Mouse (Mus musculus) brain, embryonic 14.5 days (tissue): Measurements from ENCODE around the gene Emilin1.

Experiments
- CTCF ChIP-seq: fragments of 200-500 bp; IDR thresholded peaks from 2 replicates; pipeline ENCODE4 v1.5.1; 2012; ENCODE audit warnings: inconsistent platforms, mild to moderate bottlenecking, moderate library complexity, borderline replicate concordance; ENCODE audit not compliant: insufficient read depth, insufficient read length; ENCODE audit errors: extremely low read depth
- POLR2A ChIP-seq: fragments of 200-500 bp; IDR thresholded peaks from 2 replicates; pipeline ENCODE4 v1.6.1; 2012; ENCODE audit warnings: mild to moderate bottlenecking, inconsistent platforms, borderline replicate concordance; ENCODE audit not compliant: poor library complexity, insufficient read depth, insufficient read length, severe bottlenecking; ENCODE audit errors: extremely low read depth

DNA sequence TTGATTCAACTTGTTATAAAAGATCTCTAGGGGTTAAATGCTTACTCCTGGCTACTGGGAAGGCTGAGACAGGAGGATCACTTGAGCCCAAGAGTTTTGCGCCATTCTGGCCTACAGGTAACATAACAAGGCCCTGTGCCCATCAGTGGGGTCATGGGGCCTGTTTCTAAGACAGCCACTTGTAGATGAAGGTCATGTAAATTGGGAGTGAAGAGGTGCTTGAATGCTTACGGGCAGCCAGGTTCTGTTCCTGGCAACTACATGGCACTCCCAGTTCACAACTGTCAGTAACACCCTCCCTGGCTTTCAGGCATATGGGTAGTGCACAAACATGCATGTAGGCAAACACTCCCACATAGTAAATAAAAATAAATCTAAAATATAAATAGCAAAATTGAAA is 37.7 kb downstream of the Emilin1 start:
- no peak for TF ChIP-seq CTCF
- no peak for TF ChIP-seq POLR2A
